Mouse (Mus musculus) kidney, embryonic 15.5 days (tissue): ENCODE data around the gene Bri3bp. TPM values are rescaled to one million over a fixed set of nuclear protein-coding genes. Genes with fewer than 3 reads are reported as not detected.
"Not testable (repeated sequence)": the region's sequence is repeated elsewhere in the genome, so short reads cannot be mapped to it uniquely, and the experiment has no call there.

Experiments
- ATAC-seq: fragments of 200-750 bp; cut with Nextera tagmentation; replicated peaks from 2 replicates; pipeline ENCODE4 v1.8.0; 2017; ENCODE audit warnings: moderate TSS enrichment; ENCODE audit not compliant: low FRiP score
- H3K27ac ChIP-seq: fragments of 300-500 bp; sonication (generic); 2 replicates; pipeline ENCODE4 v1.5.1; 2015; ENCODE audit warnings: mild to moderate bottlenecking, inconsistent platforms
- H3K27me3 ChIP-seq: fragments of 300-500 bp; sonication (generic); 2 replicates; pipeline ENCODE4 v1.6.1; 2015; ENCODE audit warnings: inconsistent platforms
- H3K36me3 ChIP-seq: fragments of 300-500 bp; sonication (generic); 2 replicates; pipeline ENCODE4 v1.6.1; 2015; ENCODE audit warnings: inconsistent platforms
- H3K4me1 ChIP-seq: fragments of 300-500 bp; sonication (generic); 2 replicates; pipeline ENCODE4 v1.6.1; 2015; ENCODE audit warnings: inconsistent platforms
- H3K4me2 ChIP-seq: fragments of 300-500 bp; sonication (generic); 2 replicates; pipeline ENCODE4 v1.6.1; 2015; ENCODE audit warnings: moderate library complexity, mild to moderate bottlenecking, inconsistent platforms
- H3K4me3 ChIP-seq: fragments of 300-500 bp; sonication (generic); replicated peaks from 2 replicates; pipeline ENCODE4 v1.5.1; 2015; ENCODE audit warnings: mild to moderate bottlenecking, inconsistent platforms
- H3K9ac ChIP-seq: fragments of 300-500 bp; sonication (generic); 2 replicates; pipeline ENCODE4 v1.6.1; 2015; ENCODE audit warnings: mild to moderate bottlenecking, inconsistent platforms
- H3K9me3 ChIP-seq: fragments of 300-500 bp; sonication (generic); replicated peaks from 2 replicates; pipeline ENCODE4 v1.6.1; 2016; ENCODE audit warnings: inconsistent platforms
- WGBS: fragments of 180-500 bp; shearing (Covaris S2); methylation state at CpG from one replicate; pipeline ENCODE4 v1.1.7; 2015; ENCODE audit warnings: mixed read lengths; 5-methylcytosine and 5-hydroxymethylcytosine counted together
- polyA plus RNA-seq: library from polyadenylated mRNA; unstranded; fragments of >200 nt; fragmentation: Nextera tagmentation; extraction: Ambion mirVana; gene quantifications from 2 replicates; pipeline ENCODE4 v1.2.1, GENCODE M21; 2015

The Bri3bp gene
- 41.5 and 42.0 TPM in 2 replicates for polyA plus RNA-seq

DNA sequence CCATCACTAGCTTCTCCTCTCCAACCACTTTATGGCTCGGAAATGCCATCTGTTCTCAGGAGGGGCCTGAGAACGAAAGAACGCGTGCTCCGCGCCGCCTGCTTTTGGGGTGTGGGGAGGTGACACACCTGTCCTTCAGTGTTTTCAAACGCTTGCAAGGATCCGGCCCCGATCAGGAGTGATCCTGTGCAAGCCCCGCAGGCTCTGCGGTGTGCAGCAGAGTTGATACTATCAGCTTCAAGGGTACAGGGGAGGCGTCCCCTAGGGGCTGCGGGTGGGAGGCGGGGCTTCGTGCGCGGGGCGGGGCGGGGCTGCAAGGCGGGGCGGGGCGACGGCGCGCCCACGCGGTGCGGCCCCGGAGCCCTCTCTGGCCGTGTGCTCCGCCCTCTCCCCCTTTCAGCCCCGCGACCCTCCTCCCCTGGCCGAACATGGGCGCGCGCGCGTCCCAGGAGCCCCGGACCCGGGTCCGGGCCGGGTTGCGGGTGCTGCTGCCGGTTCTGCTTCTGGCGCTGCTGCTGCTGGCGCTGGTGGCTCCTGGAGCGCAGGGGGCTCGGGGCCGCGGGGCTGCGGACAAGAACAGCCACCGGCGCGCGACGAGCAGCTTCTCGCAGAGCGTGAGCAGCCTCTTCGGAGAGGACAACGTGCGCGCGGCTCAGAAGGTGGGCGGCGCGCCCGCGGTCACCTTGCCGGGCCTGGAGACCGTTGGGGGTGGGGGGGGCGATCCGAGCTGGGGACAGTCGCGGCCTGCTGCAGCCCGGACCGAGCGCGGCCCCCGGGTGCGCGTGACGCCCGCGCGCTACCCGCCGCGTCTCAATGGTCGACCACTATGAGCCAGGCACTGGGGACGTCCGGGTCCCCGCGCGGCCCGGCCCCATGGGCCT is at the start of gene Bri3bp:
TSS of gene Bri3bp (plus strand) at position 335 of the 881 bp plus-strand sequence.
- peaks cover 11% of the 10 kb centered on the region; the same call in 1 of the 2 replicates for H3K36me3 ChIP-seq
- H3K4me3 ChIP-seq, result peak within 1 kb of the TSS; percentile 97
- peaks cover 28% of the 10 kb centered on the region for H3K4me1 ChIP-seq
- H3K27me3 ChIP-seq, result no peaks in the 10 kb centered on the region
- H3K27ac ChIP-seq, result peak within 1 kb of the TSS; percentile 89
- no peaks in the 10 kb centered on the region for H3K9me3 ChIP-seq
- H3K9ac ChIP-seq, result peak within 1 kb of the TSS; percentile 96
- ATAC-seq, result peak; percentile 95
- H3K4me2 ChIP-seq, result peak within 1 kb of the TSS; percentile 91
- under 1% methylated on average over 83 of the region's 97 CpGs for WGBS

DNA sequence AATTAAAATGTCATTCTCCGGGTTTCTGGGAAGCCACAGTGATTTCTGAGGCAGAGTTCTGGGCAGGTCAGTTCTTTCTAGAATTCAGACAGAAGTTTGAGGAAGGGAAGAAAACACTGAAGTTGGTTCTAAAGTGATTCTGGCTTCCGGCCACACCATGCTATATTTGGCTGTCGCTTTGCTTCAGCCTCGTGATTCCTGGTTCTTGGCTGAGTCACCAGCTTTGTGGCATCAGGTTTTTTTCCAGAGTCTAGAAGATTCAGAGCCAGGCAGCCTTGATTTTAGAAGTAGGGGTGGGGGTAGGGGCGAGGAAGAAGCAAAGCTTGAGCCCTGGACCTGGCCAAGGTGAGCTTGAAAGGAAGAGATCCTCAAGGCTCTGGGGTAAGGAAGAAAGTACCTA is 49.8 kb upstream of the Bri3bp start:
- no peak for ATAC-seq
- 71% methylated on average over 5 of the region's 5 CpGs for WGBS
- H3K27me3 ChIP-seq, result no peaks in the 10 kb centered on the region
- no peak overlapping the region for H3K9ac ChIP-seq
- peaks cover 47% of the 10 kb centered on the region for H3K4me1 ChIP-seq
- H3K36me3 ChIP-seq, result peaks cover 6% of the 10 kb centered on the region; the same call in 1 of the 2 replicates
- H3K4me2 ChIP-seq, result no peak overlapping the region
- H3K4me3 ChIP-seq, result no peak overlapping the region
- H3K9me3 ChIP-seq, result no peaks in the 10 kb centered on the region
- peak overlapping the region; percentile 99 for H3K27ac ChIP-seq

DNA sequence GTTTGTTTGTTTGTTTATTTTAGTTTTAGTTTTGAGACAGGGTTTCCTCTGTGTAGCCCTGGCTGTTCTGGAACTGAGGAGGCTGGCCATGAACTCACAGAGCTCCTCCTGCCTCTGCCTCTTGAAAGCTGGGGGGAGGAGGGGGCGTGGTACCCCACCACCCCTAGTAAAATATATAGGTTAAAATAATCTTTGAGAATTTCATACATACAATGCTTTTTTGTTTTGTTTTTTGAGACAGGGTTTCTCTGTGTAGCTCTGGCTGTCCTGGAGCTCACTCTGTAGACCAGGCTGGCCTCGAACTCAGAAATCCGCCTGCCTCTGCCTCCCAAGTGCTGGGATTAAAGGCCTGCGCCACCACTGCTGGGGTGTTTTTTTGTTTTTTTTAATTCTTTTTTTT is 49.2 kb upstream of the Bri3bp start:
- 91% methylated on average over 4 of the region's 4 CpGs for WGBS
- H3K4me2 ChIP-seq, H3K4me3 ChIP-seq: not testable (repeated sequence)

DNA sequence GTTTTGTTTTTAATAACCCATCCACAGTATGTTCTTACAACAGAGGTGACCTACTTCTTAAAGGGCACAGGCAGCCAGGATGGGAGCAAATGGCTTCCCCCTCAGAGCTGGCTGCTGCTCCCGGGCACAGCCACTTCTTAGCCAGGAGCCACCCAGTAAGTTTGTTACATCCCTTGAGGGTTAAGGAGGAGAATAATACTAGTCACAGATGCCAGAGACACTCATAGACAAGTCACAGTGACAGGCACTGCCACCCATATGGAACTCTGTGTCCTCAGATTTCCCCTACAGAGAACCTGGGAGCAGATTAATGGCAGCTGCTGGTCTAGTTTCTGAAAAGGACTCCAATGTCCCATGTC is 48.8 kb upstream of the Bri3bp start:
- no peaks in the 10 kb centered on the region for H3K27me3 ChIP-seq
- peak overlapping the region; percentile 60 for H3K4me2 ChIP-seq
- H3K9me3 ChIP-seq, result no peaks in the 10 kb centered on the region
- peak overlapping the region; percentile 39 for H3K4me3 ChIP-seq
- H3K27ac ChIP-seq, result peak overlapping the region; percentile 99
- H3K4me1 ChIP-seq, result peaks cover 47% of the 10 kb centered on the region
- peaks cover 6% of the 10 kb centered on the region; the same call in 1 of the 2 replicates for H3K36me3 ChIP-seq
- 17% methylated on average over 1 of the region's 1 CpGs for WGBS
- ATAC-seq, result peak; percentile 6; the same call in 1 of the 2 replicates
- H3K9ac ChIP-seq, result no peak overlapping the region

More for the DNA sequence above, 49.2 kb upstream of the Bri3bp start:
- H3K9ac ChIP-seq, H3K27me3 ChIP-seq, ATAC-seq, H3K36me3 ChIP-seq, H3K9me3 ChIP-seq: not testable (repeated sequence)
- Histone ChIP-seq H3K4me1 (peaks cover 47% of the 10 kb centered on the region), H3K27ac (peak overlapping the region; percentile 99)

DNA sequence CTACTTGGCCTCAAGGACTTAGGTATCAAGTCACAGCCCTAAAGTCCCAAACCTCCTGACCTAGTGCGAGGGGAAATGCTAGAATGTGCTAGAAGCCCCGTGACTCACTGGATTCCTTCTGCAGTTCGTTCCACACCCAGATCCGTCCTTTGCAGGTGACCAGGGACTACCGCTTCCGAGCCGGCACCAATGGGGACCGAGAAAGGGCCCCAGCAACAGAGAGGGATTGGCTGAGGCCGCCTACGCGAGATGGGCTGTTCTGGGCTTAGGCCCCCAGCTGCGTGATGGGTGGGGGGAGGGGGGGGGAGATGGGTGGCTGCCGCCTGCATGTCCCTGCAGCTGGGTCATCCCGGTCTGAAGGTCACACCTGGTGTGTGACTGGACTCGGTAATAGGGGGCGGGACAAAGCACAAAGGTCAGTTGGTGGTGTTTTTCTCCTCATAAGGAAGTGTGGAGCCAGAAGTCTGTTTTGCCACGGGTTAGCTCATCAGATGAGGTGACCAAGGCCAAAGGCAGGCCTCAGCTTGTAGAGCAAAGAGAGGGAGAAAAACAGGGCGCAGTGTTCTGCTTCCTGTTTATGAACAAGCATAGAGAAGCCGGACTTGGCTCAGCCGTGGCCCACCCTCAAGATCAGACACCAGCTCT is 48.3 kb upstream of the Bri3bp start:
- Histone ChIP-seq H3K9me3 (no peaks in the 10 kb centered on the region), H3K36me3 (peaks cover 5% of the 10 kb centered on the region; the same call in 1 of the 2 replicates), H3K4me1 (peaks cover 46% of the 10 kb centered on the region), H3K4me2 (peak overlapping the region; percentile 60), H3K27me3 (no peaks in the 10 kb centered on the region), H3K4me3 (peak overlapping the region; percentile 39), H3K27ac (peak overlapping the region; percentile 99), H3K9ac (peak overlapping the region; percentile 48)
- ATAC-seq, result peak; percentile 96
- 0% methylated on average over 20 of the region's 20 CpGs for WGBS

DNA sequence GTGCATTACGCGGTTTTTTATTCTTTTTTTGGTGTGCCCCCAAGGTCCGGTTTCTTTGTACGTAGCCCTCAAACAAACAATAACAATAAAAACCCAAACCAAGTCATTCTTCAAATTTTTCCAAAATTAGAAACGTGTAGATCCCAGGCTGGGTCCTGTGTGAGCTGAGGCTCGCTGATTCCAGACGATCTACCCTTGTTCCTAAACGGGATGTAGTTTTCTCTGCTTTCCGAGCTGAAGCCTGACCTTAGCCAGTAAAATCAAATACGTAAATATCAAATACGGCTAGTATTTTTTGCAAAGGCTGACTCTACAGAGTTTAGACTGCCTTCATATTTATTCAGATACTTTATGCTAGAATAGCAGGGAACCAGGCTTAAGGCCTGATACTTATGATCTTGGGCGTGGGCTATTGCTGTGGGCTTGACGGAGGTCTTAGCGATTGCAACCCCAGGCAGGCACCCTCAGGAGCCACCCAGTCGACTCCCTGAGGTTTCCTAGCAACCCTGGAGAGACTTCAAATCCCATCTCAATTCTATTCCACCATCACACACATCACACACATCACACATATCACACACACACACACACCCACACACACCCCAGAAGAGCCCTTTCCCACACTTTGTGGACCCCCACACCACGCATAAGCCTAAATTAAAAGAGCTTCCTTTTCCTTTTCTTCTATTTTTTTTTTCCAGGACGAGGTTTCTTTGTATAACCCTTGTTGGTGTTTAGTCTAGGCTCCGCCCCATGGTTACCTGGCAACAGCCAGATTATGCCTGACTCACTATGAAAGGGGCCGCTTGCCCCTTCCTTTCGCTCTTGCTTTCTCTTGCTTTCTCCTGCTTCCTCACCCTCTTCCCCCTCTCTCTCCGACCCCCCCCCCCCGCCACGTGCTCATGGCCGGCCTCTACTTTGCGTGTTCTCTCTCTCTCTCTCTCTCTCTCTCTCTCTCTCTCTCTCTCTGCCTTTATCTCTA is 47.5 kb upstream of the Bri3bp start:
- peak overlapping the region; percentile 39 for H3K4me3 ChIP-seq
- H3K27me3 ChIP-seq, result no peaks in the 10 kb centered on the region
- no peaks in the 10 kb centered on the region for H3K9me3 ChIP-seq
- peak; percentile 50; the same call in 1 of the 2 replicates for ATAC-seq
- H3K36me3 ChIP-seq, result no peaks in the 10 kb centered on the region
- peak overlapping the region; percentile 48 for H3K9ac ChIP-seq
- H3K4me2 ChIP-seq, result peak overlapping the region; percentile 60
- H3K4me1 ChIP-seq, result peaks cover 39% of the 10 kb centered on the region
- WGBS, result 10% methylated on average over 25 of the region's 25 CpGs
- peak overlapping the region; percentile 99 for H3K27ac ChIP-seq

DNA sequence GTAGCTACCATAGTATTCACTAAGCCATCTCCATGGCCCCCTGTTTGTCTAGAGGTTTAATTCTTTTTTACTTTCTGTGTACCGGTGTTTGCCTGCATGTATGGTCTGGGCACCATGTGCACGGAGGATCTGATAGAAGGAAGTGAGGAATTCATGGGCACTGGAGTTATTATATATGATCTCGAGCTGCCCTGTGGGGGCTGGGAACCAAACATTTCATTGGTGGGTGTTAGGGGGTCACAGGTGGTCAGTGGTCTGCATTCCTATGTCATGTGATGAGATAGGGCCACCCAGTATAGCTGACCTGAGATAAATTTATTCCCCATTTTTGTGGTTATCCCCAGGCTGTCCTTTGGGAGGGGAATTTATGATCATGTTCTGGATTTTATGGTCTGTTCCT is 46.4 kb upstream of the Bri3bp start:
- peak overlapping the region; percentile 99 for H3K27ac ChIP-seq
- H3K4me3 ChIP-seq, result no peak overlapping the region
- H3K9me3 ChIP-seq, result no peaks in the 10 kb centered on the region
- peak overlapping the region; percentile 60 for H3K4me2 ChIP-seq
- peaks cover 39% of the 10 kb centered on the region for H3K4me1 ChIP-seq
- no peak for ATAC-seq
- no peaks in the 10 kb centered on the region for H3K27me3 ChIP-seq
- peak overlapping the region; percentile 35; the same call in 1 of the 2 replicates for H3K9ac ChIP-seq
- 45% methylated on average over 3 of the region's 3 CpGs for WGBS
- H3K36me3 ChIP-seq, result no peaks in the 10 kb centered on the region

DNA sequence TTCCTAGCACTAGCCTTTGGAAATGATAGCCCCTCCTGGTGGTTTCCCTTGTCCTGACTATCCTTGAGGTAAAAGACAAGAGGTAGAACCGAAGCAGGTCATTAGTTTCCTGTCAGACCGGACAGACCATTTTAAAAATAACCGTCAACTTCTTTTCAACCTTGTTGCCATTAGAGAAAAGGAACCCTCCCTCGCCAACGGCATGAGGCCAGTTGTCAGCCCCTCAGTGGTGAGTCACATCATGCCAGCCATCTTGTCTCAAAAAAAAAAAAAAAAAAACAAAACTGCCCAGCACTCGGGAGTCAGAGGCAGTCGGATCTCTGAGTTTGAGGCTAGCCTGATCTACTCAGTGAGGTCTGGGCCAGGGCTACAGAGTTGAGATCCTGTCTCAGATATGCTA is 40.5 kb upstream of the Bri3bp start:
- Histone ChIP-seq H3K36me3 (no peaks in the 10 kb centered on the region), H3K27me3 (no peaks in the 10 kb centered on the region), H3K4me2 (no peak overlapping the region), H3K27ac (no peak overlapping the region), H3K9ac (no peak overlapping the region), H3K4me1 (peaks cover 7% of the 10 kb centered on the region), H3K4me3 (no peak overlapping the region), H3K9me3 (no peaks in the 10 kb centered on the region)
- 38% methylated on average over 7 of the region's 7 CpGs for WGBS
- ATAC-seq, result no peak

DNA sequence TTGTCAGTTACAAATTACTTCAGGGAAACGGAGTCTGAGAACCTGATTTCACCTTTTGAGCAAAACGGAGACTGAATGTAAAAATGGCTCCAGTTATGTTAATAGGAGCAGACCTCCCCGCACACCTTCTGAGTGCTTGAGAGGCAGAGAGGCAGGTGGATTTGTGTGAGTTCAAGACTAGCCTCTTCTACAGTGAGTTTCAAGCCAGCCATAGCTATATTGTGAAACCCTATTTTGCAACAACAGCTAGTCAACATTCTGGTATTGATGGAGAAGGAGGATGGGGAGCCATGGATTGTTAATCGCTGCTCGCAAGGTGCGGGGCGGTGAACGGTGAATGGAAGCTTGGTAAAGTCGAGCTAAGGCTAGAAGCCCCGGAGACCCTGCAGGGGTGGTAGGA is 38.9 kb upstream of the Bri3bp start:
- no peaks in the 10 kb centered on the region for H3K9me3 ChIP-seq
- no peak for ATAC-seq
- peak overlapping the region; percentile 25 for H3K4me2 ChIP-seq
- peaks cover 19% of the 10 kb centered on the region for H3K4me1 ChIP-seq
- H3K27ac ChIP-seq, result no peak overlapping the region
- no peaks in the 10 kb centered on the region for H3K36me3 ChIP-seq
- no peak overlapping the region; the same call in 1 of the 2 replicates for H3K4me3 ChIP-seq
- 52% methylated on average over 10 of the region's 10 CpGs for WGBS
- no peak overlapping the region for H3K9ac ChIP-seq
- H3K27me3 ChIP-seq, result no peaks in the 10 kb centered on the region

DNA sequence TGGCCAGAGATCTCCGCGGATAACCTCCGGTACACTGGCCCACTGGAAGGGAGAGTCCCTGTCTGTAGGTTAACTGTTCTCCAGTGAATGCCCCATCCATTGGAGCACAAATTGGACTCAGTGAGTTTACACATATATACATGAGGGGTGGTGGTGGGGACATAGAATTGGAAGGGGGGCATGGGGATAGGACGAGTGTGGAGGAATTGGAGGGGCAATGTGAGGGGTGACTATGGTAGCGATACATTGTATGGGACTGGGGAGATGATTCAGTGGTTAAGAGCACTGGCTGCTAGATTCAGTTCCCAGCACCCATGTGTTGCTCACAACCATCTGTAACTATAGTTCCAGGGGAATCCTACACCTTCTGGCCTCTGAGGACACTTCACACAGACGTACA is 38.4 kb upstream of the Bri3bp start:
- Histone ChIP-seq H3K9ac (no peak overlapping the region), H3K36me3 (no peaks in the 10 kb centered on the region), H3K27ac (no peak overlapping the region), H3K4me1 (peaks cover 22% of the 10 kb centered on the region), H3K9me3 (no peaks in the 10 kb centered on the region), H3K27me3 (no peaks in the 10 kb centered on the region), H3K4me2 (peak overlapping the region; percentile 25), H3K4me3 (no peak overlapping the region; the same call in 1 of the 2 replicates)
- 58% methylated on average over 6 of the region's 6 CpGs for WGBS
- no peak for ATAC-seq
